Mouse (Mus musculus): Measurements from ENCODE around the gene Diaph3.

Diaph3 gene

DNA sequence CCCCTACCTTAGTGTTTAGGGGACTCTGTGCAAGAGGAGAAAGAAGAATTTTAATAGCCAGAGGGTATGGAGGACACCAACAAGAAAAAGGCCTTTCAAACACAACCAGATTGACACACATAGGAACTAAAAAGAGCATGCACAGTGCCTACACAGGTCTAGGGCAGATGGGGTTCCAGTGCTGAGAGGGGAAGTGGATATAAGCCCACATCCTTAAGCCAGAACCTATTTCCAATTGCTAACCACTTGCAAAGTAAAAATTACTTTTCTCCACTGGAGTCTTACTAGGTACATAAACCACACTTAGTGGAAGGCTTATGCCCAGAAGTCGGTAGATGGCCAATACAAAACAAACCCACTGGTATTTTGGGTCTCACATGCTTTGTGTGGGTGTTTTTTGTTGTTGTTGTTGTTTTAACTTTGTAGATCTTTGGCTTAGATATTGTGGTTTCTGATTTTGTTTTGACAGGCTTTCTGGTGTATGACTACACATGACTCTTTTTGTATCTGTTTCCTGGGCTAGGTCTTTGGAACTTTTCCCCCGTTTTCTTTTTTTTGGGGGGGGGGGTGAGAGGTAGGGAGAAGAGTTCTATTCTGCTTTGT is 426.8 kb downstream of the Diaph3 start:
- H3K36me3 ChIP-seq (ENCODE audit: control insufficient read depth, insufficient read depth, low read length, poor library complexity, severe bottlenecking): no peaks in the 10 kb centered on the region
- no peaks in the 10 kb centered on the region for H3K27me3 ChIP-seq (ENCODE audit: control insufficient read depth, insufficient read depth, low read length, poor library complexity, severe bottlenecking)
- DNase-seq (ENCODE audit: low read depth, low spot score): no peak

GRCm38 (mm10) chr14:86704080-86704479 is 437.0 kb downstream of the Diaph3 start:
- H3K27me3 ChIP-seq (ENCODE audit: control insufficient read depth, insufficient read depth, low read length, poor library complexity, severe bottlenecking): no peaks in the 10 kb centered on the region
- no peak for DNase-seq (ENCODE audit: low read depth, low spot score)
- no peaks in the 10 kb centered on the region for H3K36me3 ChIP-seq (ENCODE audit: control insufficient read depth, insufficient read depth, low read length, poor library complexity, severe bottlenecking)

- DNase-seq (ENCODE audit: low read depth, low spot score): no peak
- no peaks in the 10 kb centered on the region for H3K36me3 ChIP-seq (ENCODE audit: control insufficient read depth, insufficient read depth, low read length, poor library complexity, severe bottlenecking)
- H3K27me3 ChIP-seq (ENCODE audit: control insufficient read depth, insufficient read depth, low read length, poor library complexity, severe bottlenecking): no peaks in the 10 kb centered on the region
These were observed 439.9 kb downstream of the Diaph3 start for GRCm38 (mm10) chr14:86701145-86701544.

- DNase-seq (ENCODE audit: low read depth, low spot score): no peak
- Histone ChIP-seq H3K27me3 (ENCODE audit: control insufficient read depth, insufficient read depth, low read length, poor library complexity, severe bottlenecking) (no peaks in the 10 kb centered on the region), H3K36me3 (ENCODE audit: control insufficient read depth, insufficient read depth, low read length, poor library complexity, severe bottlenecking) (no peaks in the 10 kb centered on the region)
These were observed 443.1 kb downstream of the Diaph3 start for GRCm38 (mm10) chr14:86697887-86698286.

DNA sequence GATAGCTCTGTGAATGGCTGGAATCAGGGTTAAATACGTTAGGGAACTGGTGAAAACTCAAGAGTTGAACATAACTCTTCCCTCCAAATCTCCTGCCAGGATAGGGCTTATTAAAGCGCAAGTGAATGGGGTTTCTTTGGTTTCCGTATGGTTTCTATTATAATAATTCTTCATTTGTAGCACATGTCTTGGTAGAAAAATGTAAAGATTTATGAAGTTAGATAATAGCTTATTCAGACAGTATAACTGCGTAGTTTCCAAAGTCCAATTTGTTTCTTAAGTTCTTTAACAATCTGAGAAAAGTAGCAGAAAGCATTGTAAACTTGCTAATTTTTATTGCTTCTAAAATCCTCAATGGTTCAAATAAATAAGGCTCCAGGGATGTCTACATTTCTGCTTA is 448.3 kb downstream of the Diaph3 start:
- H3K27me3 ChIP-seq (ENCODE audit: control insufficient read depth, insufficient read depth, low read length, poor library complexity, severe bottlenecking): no peaks in the 10 kb centered on the region
- H3K36me3 ChIP-seq (ENCODE audit: control insufficient read depth, insufficient read depth, low read length, poor library complexity, severe bottlenecking): no peaks in the 10 kb centered on the region
- no peak for DNase-seq (ENCODE audit: low read depth, low spot score)

DNA sequence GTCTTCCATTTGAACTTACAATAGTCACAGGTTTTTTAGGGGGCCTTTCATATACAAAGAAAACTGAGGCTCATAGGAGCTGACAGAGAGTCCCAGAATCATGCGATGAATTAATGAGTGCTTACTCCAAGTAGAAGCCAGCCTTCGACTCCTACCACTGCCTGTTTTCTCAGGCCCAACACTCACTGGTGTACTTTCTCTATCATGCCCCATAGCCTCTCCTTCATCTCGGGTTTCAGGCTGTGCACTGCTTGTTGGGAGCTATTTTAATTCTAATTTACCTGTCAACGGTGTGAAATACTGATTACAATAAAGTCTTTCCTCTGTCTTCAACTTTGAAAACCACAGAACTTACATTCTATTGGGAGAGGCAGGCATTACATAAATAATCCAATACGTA is 449.7 kb downstream of the Diaph3 start:
- no peaks in the 10 kb centered on the region for H3K36me3 ChIP-seq (ENCODE audit: control insufficient read depth, insufficient read depth, low read length, poor library complexity, severe bottlenecking)
- H3K27me3 ChIP-seq (ENCODE audit: control insufficient read depth, insufficient read depth, low read length, poor library complexity, severe bottlenecking): no peaks in the 10 kb centered on the region
- DNase-seq (ENCODE audit: low read depth, low spot score): no peak

GRCm38 (mm10) chr14:86684585-86685503 is 456.2 kb downstream of the Diaph3 start:
- no peaks in the 10 kb centered on the region for H3K27me3 ChIP-seq (ENCODE audit: control insufficient read depth, insufficient read depth, low read length, poor library complexity, severe bottlenecking)
- no peak for DNase-seq (ENCODE audit: low read depth, low spot score)
- H3K36me3 ChIP-seq (ENCODE audit: control insufficient read depth, insufficient read depth, low read length, poor library complexity, severe bottlenecking): no peaks in the 10 kb centered on the region

GRCm38 (mm10) chr14:86681951-86682350 is 459.1 kb downstream of the Diaph3 start:
- peak; percentile 19 for DNase-seq (ENCODE audit: low read depth, low spot score)
- no peaks in the 10 kb centered on the region for H3K36me3 ChIP-seq (ENCODE audit: control insufficient read depth, insufficient read depth, low read length, poor library complexity, severe bottlenecking)

GRCm38 (mm10) chr14:86678992-86679391 is 462.0 kb downstream of the Diaph3 start:
- H3K27me3 ChIP-seq (ENCODE audit: control insufficient read depth, insufficient read depth, low read length, poor library complexity, severe bottlenecking): no peaks in the 10 kb centered on the region
- H3K36me3 ChIP-seq (ENCODE audit: control insufficient read depth, insufficient read depth, low read length, poor library complexity, severe bottlenecking): no peaks in the 10 kb centered on the region

More at GRCm38 (mm10) chr14:86681951-86682350, 459.1 kb downstream of the Diaph3 start:
- H3K27me3 ChIP-seq (ENCODE audit: control insufficient read depth, insufficient read depth, low read length, poor library complexity, severe bottlenecking): no peaks in the 10 kb centered on the region

GRCm38 (mm10) chr14:86678179-86678780 is 462.8 kb downstream of the Diaph3 start:
- DNase-seq (ENCODE audit: low read depth, low spot score): peak; percentile 38
- Histone ChIP-seq H3K27me3 (ENCODE audit: control insufficient read depth, insufficient read depth, low read length, poor library complexity, severe bottlenecking) (no peaks in the 10 kb centered on the region), H3K36me3 (ENCODE audit: control insufficient read depth, insufficient read depth, low read length, poor library complexity, severe bottlenecking) (no peaks in the 10 kb centered on the region)

More at GRCm38 (mm10) chr14:86678992-86679391, 462.0 kb downstream of the Diaph3 start:
- DNase-seq (ENCODE audit: low read depth, low spot score): no peak

- Histone ChIP-seq H3K36me3 (ENCODE audit: control insufficient read depth, insufficient read depth, low read length, poor library complexity, severe bottlenecking) (no peaks in the 10 kb centered on the region), H3K27me3 (ENCODE audit: control insufficient read depth, insufficient read depth, low read length, poor library complexity, severe bottlenecking) (no peaks in the 10 kb centered on the region)
- DNase-seq (ENCODE audit: low read depth, low spot score): no peak
These were observed 464.0 kb downstream of the Diaph3 start for GRCm38 (mm10) chr14:86677015-86677414.

GRCm38 (mm10) chr14:86675314-86675713 is 465.7 kb downstream of the Diaph3 start:
- no peaks in the 10 kb centered on the region for H3K36me3 ChIP-seq (ENCODE audit: control insufficient read depth, insufficient read depth, low read length, poor library complexity, severe bottlenecking)
- H3K27me3 ChIP-seq (ENCODE audit: control insufficient read depth, insufficient read depth, low read length, poor library complexity, severe bottlenecking): no peaks in the 10 kb centered on the region
- no peak for DNase-seq (ENCODE audit: low read depth, low spot score)

GRCm38 (mm10) chr14:86662846-86663245 is 478.2 kb downstream of the Diaph3 start:
- H3K36me3 ChIP-seq (ENCODE audit: control insufficient read depth, insufficient read depth, low read length, poor library complexity, severe bottlenecking): no peaks in the 10 kb centered on the region
- H3K27me3 ChIP-seq (ENCODE audit: control insufficient read depth, insufficient read depth, low read length, poor library complexity, severe bottlenecking): no peaks in the 10 kb centered on the region
- no peak for DNase-seq (ENCODE audit: low read depth, low spot score)

- Histone ChIP-seq H3K27me3 (ENCODE audit: control insufficient read depth, insufficient read depth, low read length, poor library complexity, severe bottlenecking) (no peaks in the 10 kb centered on the region), H3K36me3 (ENCODE audit: control insufficient read depth, insufficient read depth, low read length, poor library complexity, severe bottlenecking) (no peaks in the 10 kb centered on the region)
- no peak for DNase-seq (ENCODE audit: low read depth, low spot score)
These were observed 480.5 kb downstream of the Diaph3 start for GRCm38 (mm10) chr14:86660556-86660955.

DNA sequence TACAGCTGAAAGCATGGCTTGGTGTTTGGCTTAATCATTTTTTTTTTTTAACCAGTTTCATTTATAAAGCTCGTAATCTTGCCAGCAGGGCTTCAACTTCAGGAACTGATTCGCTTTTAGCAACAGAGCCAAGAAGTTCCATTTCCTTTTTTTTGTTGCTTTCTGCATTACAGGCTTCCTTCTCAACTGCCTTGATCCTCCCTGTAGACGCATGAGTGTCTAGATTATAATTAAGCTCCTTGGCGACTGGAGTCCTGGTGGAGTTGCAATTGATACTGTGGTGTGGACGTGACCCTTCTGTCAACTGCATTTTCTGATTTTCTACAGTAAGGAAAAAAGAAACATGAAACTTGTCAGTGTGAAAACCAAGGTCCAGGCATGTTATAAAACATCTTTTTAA is 484.8 kb downstream of the Diaph3 start:
- no peak for DNase-seq (ENCODE audit: low read depth, low spot score)
- Histone ChIP-seq H3K27me3 (ENCODE audit: control insufficient read depth, insufficient read depth, low read length, poor library complexity, severe bottlenecking) (no peaks in the 10 kb centered on the region), H3K36me3 (ENCODE audit: control insufficient read depth, insufficient read depth, low read length, poor library complexity, severe bottlenecking) (no peaks in the 10 kb centered on the region)

All from splenic B cell, adult 2 months (primary cell).